Mouse (Mus musculus): ENCODE measurements around the gene Fam71e2. TPM values are rescaled to one million over a fixed set of nuclear protein-coding genes. Genes with fewer than 3 reads are reported as not detected.

The Fam71e2 gene
- polyA plus RNA-seq, 1 experiment from 2014 or later: not detected

DNA sequence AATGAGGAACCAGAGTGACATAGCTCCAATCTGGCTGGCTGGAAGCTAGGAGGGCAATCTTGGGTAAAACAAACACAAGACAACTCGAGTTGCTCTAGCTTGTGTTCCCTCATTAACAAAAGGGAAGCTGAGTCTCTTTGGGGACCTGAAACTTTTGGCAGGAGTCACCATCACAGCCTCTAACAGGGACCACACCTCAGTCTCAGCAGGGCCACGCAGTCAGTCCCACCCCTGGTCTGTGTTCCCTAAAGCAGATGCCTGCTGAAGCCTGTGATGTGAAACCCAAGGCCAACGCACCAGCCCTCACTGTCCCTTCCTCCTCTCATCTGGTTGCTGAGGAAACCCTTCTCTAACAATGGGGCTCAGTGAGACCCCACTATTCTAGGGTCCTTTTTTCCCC lies 11.0 kb upstream of the Fam71e2 start:
- H3K27me3 ChIP-seq (ENCODE audit: control insufficient read depth, insufficient read depth, low read depth, low read length): peaks cover 20% of the 10 kb centered on the region
- no peaks in the 10 kb centered on the region for H3K9me3 ChIP-seq (ENCODE audit: control insufficient read depth, low read length)
- no peaks in the 10 kb centered on the region for H3K36me3 ChIP-seq (ENCODE audit: control insufficient read depth, insufficient read depth, low read length)
- H3K27ac ChIP-seq (ENCODE audit: low read length): no peak overlapping the region
- WGBS: 41% methylated on average over 3 of the region's 3 CpGs
- no peak overlapping the region for H3K4me2 ChIP-seq (ENCODE audit: low read depth, low read length)
- ATAC-seq (ENCODE audit: low read depth): no peak
- no peak overlapping the region for H3K4me3 ChIP-seq (ENCODE audit: low read length)
- H3K4me1 ChIP-seq (replicated peaks; ENCODE audit: control insufficient read depth, insufficient read depth, low read length): peaks cover 1% of the 10 kb centered on the region; the same call in 1 of the 2 replicates
- H3K9ac ChIP-seq (ENCODE audit: low read length): no peak overlapping the region

DNA sequence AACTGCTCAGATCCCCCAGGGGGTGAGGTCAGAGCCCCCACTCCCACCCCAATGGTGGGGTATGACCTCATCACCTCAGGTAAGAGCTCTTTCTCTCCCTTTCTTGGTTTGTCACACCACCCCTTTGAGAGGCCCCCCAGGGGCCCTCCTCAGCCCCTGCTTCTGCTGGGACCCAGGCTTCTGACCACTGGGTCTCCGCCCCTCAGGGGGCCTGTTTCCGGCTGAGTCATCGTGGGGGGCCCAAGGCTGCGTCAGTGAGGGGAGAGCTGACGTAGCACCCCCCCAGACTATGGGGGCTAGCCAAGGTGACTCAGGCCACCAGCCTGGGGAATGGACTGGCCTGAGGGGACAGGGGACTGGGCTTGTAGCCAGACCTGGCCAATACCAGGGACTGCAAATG lies 8.8 kb upstream of the Fam71e2 start:
- no peak for ATAC-seq (ENCODE audit: low read depth)
- WGBS: 31% methylated on average over 5 of the region's 5 CpGs
- Histone ChIP-seq H3K9ac (ENCODE audit: low read length) (no peak overlapping the region), H3K36me3 (ENCODE audit: control insufficient read depth, insufficient read depth, low read length) (no peaks in the 10 kb centered on the region), H3K27me3 (ENCODE audit: control insufficient read depth, insufficient read depth, low read depth, low read length) (peaks cover 38% of the 10 kb centered on the region), H3K27ac (ENCODE audit: low read length) (no peak overlapping the region), H3K4me2 (ENCODE audit: low read depth, low read length) (no peak overlapping the region), H3K4me1 (replicated peaks; ENCODE audit: control insufficient read depth, insufficient read depth, low read length) (peaks cover 5% of the 10 kb centered on the region), H3K9me3 (ENCODE audit: control insufficient read depth, low read length) (no peaks in the 10 kb centered on the region), H3K4me3 (ENCODE audit: low read length) (no peak overlapping the region)

DNA sequence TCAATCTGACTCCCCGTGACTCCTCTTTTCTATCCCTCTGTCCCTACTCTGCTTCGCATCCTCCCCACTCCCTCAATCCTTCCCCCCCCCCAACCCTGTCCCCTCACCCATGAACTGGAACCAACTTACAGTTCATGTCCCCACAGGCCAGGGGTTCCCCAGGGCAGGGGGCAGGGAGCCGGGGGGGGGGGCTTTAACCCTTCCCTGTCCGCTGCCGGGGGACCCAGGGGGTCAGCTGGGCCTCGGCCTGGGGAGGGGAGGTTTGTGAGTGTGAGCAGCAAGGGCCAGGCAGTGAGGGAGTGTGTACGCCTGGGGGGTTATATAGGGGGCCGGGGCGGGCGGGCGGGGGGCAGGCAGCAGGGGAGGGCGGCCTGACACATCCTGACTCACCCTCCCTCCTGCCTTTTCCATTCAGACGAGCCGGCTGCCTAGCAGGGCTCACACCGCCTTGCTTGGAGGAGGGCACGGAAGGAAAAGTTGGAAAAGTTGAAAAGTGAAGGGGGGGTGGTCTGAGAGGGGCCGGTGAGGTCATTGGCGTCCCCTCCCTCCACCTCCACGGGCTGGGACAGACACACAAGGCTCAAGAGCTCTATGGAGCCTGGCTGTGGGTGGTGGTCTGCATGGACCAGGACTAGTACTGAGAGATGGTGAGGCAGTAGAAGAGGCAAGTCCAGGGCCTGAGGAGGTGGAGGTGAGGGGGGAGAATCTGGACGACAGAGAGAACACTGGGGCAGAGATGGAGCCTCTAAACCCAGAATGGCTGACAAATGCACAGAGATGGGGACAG lies 6.9 kb upstream of the Fam71e2 start:
- no peak for ATAC-seq (ENCODE audit: low read depth)
- H3K9ac ChIP-seq (ENCODE audit: low read length): no peak overlapping the region

DNA sequence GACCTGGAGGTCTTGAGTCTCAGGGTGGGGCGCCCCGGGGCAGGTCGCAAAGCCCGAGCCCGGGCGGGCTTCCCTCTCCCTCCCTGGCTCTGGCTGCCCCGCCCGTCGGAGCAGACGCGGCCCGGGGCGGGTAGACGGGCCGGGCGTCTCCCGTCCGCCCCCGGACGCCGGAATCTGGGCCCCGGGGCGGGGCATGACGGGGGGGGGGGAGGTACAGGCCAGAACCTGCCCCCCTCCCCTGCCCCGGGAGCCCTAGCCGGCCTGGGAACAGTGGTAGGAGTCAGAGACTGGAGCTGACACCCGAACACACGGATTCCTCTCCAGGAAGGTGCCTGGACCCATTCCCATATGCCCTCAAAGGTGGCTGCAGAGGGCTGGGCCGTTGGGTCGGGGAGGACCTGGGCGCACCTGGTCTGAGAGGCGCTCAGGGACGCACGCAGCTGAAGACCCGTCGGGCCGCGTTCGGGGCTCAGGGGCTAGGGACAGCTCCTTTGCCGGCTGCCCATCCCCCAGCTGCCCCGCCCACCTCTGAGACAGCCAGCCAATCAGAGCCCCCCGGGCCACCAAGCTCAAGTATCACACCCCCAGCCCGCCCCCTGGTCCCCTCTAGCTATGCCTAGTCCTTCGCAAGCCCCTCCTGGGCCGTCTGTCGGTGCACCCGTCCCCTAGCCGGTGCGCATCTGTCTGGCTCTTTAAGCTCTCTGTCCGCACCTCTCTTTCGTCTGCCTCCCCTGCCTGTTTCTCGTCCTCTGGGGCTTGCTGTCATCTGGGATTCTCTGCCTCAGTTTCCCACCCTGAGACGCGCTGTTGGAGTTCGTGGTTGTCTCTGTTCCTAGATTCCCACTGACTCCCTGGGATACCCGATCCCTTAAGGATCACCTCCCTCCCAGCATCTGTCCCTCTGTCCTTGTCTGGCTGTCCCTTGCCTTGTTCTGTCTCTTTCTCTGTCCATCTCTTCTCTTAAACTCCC lies 6.0 kb upstream of the Fam71e2 start:
- no peaks in the 10 kb centered on the region for H3K9me3 ChIP-seq (ENCODE audit: control insufficient read depth, low read length)
- WGBS: 1% methylated on average over 32 of the region's 56 CpGs
- peak overlapping the region; percentile 44 for H3K4me3 ChIP-seq (ENCODE audit: low read length)
- H3K4me2 ChIP-seq (ENCODE audit: low read depth, low read length): peak overlapping the region; percentile 61
- peaks cover 41% of the 10 kb centered on the region for H3K27me3 ChIP-seq (ENCODE audit: control insufficient read depth, insufficient read depth, low read depth, low read length)
- peak overlapping the region; percentile 45 for H3K9ac ChIP-seq (ENCODE audit: low read length)
- H3K36me3 ChIP-seq (ENCODE audit: control insufficient read depth, insufficient read depth, low read length): no peaks in the 10 kb centered on the region
- H3K27ac ChIP-seq (ENCODE audit: low read length): no peak overlapping the region
- ATAC-seq (ENCODE audit: low read depth): peak; percentile 68
- peaks cover 5% of the 10 kb centered on the region for H3K4me1 ChIP-seq (replicated peaks; ENCODE audit: control insufficient read depth, insufficient read depth, low read length)

More for the DNA sequence above, 6.9 kb upstream of the Fam71e2 start:
- H3K4me2 ChIP-seq (ENCODE audit: low read depth, low read length): no peak overlapping the region
- no peaks in the 10 kb centered on the region for H3K9me3 ChIP-seq (ENCODE audit: control insufficient read depth, low read length)
- no peak overlapping the region for H3K4me3 ChIP-seq (ENCODE audit: low read length)
- no peak overlapping the region for H3K27ac ChIP-seq (ENCODE audit: low read length)
- peaks cover 41% of the 10 kb centered on the region for H3K27me3 ChIP-seq (ENCODE audit: control insufficient read depth, insufficient read depth, low read depth, low read length)
- H3K4me1 ChIP-seq (replicated peaks; ENCODE audit: control insufficient read depth, insufficient read depth, low read length): peaks cover 5% of the 10 kb centered on the region
- no peaks in the 10 kb centered on the region for H3K36me3 ChIP-seq (ENCODE audit: control insufficient read depth, insufficient read depth, low read length)
- WGBS: 6% methylated on average over 17 of the region's 20 CpGs

DNA sequence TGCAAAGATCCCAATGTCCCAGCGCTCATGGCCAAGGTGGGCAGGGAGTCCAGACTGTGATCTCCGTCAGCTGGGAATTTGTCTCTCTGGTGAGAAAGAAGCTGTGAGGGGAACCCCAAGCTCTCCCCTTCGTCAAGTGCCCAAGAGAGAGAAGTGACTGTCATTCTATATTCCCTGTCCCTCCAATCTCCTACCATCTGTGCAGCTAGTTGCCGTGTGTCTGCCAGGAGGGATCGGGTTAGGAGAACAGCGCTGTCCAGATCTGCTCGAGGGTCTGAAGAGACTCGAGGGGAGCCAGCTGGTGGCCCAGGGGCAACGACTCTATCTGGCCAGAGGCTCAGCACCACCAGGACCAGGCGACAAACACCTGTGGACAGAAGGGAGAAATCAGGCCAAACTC lies 5.0 kb upstream of the Fam71e2 start:
- Histone ChIP-seq H3K27me3 (ENCODE audit: control insufficient read depth, insufficient read depth, low read depth, low read length) (peaks cover 41% of the 10 kb centered on the region), H3K4me2 (ENCODE audit: low read depth, low read length) (no peak overlapping the region), H3K4me3 (ENCODE audit: low read length) (no peak overlapping the region), H3K27ac (ENCODE audit: low read length) (no peak overlapping the region), H3K36me3 (ENCODE audit: control insufficient read depth, insufficient read depth, low read length) (no peaks in the 10 kb centered on the region), H3K4me1 (replicated peaks; ENCODE audit: control insufficient read depth, insufficient read depth, low read length) (peaks cover 5% of the 10 kb centered on the region), H3K9me3 (ENCODE audit: control insufficient read depth, low read length) (no peaks in the 10 kb centered on the region), H3K9ac (ENCODE audit: low read length) (no peak overlapping the region; the same call in 1 of the 2 replicates)
- ATAC-seq (ENCODE audit: low read depth): no peak
- WGBS: 48% methylated on average over 10 of the region's 10 CpGs

DNA sequence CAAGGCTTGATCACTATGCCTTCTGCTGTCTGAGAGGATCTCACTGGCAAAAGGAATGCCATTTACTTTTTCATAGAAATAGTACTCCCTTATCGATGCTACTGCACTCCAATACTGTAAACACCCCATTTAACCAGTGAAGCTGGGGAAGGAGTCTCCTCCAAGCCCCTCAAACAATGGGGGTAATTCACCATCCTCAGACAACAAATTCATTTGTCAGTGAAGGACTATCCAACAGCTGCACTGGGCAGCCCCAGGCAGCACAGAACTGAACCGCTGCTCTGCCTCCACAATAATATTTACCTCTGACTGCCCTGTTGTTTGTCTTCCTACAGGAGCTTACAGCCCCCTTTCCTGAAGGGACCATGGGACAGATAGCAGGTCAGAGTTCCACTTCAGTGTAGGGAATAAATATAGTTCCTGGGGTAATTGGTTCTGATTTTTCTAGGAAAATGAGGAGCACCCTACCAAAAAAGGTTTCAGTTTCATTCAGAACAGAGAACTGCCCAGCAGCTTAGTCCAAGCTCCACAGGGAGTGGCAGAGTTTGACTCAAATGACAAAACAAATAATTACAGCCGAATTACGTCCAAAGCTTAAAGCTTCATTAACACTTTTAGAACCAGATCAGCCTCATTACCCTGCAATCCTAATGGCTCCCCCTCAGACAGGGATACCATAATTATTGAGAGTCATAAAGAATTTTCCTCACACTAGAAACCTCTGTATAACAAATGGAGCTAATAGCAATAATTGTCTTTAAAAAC lies 6.0 kb downstream of the Fam71e2 start:
- H3K4me1 ChIP-seq (replicated peaks; ENCODE audit: control insufficient read depth, insufficient read depth, low read length): no peaks in the 10 kb centered on the region
- no peaks in the 10 kb centered on the region for H3K9me3 ChIP-seq (ENCODE audit: control insufficient read depth, low read length)
- H3K27me3 ChIP-seq (ENCODE audit: control insufficient read depth, insufficient read depth, low read depth, low read length): no peaks in the 10 kb centered on the region
- no peak overlapping the region for H3K4me3 ChIP-seq (ENCODE audit: low read length)
- H3K27ac ChIP-seq (ENCODE audit: low read length): no peak overlapping the region
- no peak overlapping the region for H3K9ac ChIP-seq (ENCODE audit: low read length)
- WGBS: 20% methylated on average over 4 of the region's 4 CpGs
- H3K36me3 ChIP-seq (ENCODE audit: control insufficient read depth, insufficient read depth, low read length): no peaks in the 10 kb centered on the region
- ATAC-seq (ENCODE audit: low read depth): no peak
- no peak overlapping the region for H3K4me2 ChIP-seq (ENCODE audit: low read depth, low read length)

DNA sequence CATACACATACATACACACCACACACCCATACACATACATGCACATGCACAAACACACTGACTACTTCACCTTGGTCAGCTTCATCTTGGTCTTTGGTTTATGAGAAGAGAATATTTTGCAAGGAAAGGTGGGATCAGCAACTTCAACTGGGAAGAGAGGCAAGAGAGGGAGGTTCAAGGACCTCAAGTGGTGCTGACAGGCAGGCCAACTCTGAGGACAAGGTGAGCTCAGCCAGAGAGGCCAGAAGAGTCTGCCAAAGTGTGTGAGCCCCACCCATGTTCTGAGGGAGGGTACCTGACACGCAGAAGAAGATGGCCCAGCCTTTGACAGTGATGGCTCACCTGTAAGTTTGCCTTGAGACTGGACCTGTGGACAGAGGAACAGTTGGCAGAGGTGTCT lies 11.4 kb downstream of the Fam71e2 start:
- no peak for ATAC-seq (ENCODE audit: low read depth)
- 17% methylated on average over 1 of the region's 1 CpGs for WGBS

DNA sequence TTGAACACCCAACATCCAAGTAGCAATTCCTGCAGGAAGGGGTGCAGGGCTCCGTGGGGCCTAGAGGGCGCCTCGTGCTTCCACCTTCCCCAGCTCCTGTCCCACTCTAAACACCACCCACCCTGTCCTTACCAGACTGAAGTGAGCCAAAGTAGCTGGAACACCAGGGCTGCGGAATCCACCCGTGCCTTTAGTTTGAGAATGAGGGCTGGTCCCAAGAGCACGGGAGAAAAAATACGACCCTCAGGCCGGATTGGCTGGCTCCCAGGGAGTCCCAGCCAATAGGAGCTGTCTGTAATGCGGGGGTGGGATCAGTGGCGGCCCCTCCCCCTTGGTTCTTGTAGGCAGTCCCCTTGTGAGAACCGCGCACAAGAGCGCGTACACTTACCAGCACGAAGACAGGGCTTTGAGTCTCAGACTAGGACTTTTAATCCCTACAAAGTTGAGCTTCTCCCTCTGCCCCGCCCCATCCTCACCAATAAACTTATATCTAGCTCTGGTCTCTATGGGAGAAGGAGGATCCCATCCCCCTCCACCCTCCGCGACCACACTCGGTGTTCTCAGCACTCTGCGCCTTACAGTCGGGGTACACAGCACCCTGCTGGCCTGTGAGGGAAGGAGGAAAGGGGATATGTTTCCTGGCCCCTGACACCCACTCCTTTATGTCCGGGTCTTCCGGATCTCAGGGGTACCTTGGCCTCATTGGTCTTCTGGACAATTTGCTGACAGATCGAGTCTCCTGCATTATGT lies 18.1 kb downstream of the Fam71e2 start, which contains the start of gene Cox6b2:
Cox6b2 (minus strand) TSS at position 274 of the 750 bp plus-strand sequence.
- WGBS: 3% methylated on average over 24 of the region's 24 CpGs
- peak within 1 kb of the TSS; percentile 48 for H3K4me3 ChIP-seq (ENCODE audit: low read length)
- H3K4me2 ChIP-seq (ENCODE audit: low read depth, low read length): peak within 1 kb of the TSS; percentile 56
- no peaks in the 10 kb centered on the region for H3K27me3 ChIP-seq (ENCODE audit: control insufficient read depth, insufficient read depth, low read depth, low read length)
- H3K4me1 ChIP-seq (replicated peaks; ENCODE audit: control insufficient read depth, insufficient read depth, low read length): peaks cover 8% of the 10 kb centered on the region
- peak within 1 kb of the TSS; percentile 60 for H3K27ac ChIP-seq (ENCODE audit: low read length)
- H3K9me3 ChIP-seq (ENCODE audit: control insufficient read depth, low read length): no peaks in the 10 kb centered on the region
- peak; percentile 96 for ATAC-seq (ENCODE audit: low read depth)
- peak within 1 kb of the TSS; percentile 55 for H3K9ac ChIP-seq (ENCODE audit: low read length)
- H3K36me3 ChIP-seq (ENCODE audit: control insufficient read depth, insufficient read depth, low read length): no peaks in the 10 kb centered on the region

More for the DNA sequence above, 11.4 kb downstream of the Fam71e2 start:
- Histone ChIP-seq H3K36me3 (ENCODE audit: control insufficient read depth, insufficient read depth, low read length) (no peaks in the 10 kb centered on the region), H3K4me2 (ENCODE audit: low read depth, low read length) (no peak overlapping the region), H3K27ac (ENCODE audit: low read length) (no peak overlapping the region), H3K27me3 (ENCODE audit: control insufficient read depth, insufficient read depth, low read depth, low read length) (no peaks in the 10 kb centered on the region), H3K4me1 (replicated peaks; ENCODE audit: control insufficient read depth, insufficient read depth, low read length) (no peaks in the 10 kb centered on the region), H3K9me3 (ENCODE audit: control insufficient read depth, low read length) (no peaks in the 10 kb centered on the region), H3K4me3 (ENCODE audit: low read length) (no peak overlapping the region), H3K9ac (ENCODE audit: low read length) (no peak overlapping the region)

All from lung, embryonic 16.5 days (tissue).